Mouse (Mus musculus): ENCODE results near the gene Slfn9.

Slfn9 gene

DNA sequence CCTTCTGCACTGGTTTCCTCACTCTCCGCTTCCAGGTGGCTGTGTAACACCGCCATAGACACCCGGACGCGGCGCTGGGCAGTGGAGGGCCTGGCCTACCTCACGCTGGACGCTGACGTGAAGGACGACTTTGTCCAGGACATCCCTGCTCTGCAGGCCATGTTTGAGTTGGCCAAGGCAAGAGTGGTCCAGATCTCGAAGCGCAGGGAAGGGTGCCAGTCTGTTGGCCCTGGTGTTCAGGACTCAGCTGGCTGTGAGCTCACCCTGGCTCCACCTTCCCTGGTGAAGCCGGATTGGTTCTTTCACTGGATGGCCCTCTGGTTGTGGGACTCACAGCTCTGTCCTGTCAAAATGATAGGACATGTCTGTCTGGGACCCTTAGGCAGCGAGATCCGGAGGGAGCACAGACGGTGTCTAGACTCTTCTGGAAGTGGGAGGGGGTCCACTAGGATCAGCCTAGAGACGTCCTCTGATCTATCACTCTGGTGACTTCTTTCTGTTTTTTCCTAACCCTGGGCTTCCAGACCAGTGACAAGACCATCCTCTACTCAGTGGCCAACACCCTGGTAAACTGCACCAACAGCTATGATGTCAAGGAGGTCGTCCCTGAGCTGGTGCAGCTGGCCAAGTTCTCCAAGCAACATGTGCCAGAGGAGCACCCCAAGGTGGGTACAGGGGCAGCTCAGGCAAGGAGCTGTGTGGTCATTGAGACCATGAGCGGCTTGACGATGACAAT is 62.6 kb downstream of the Slfn9 start:
- in situ Hi-C loops (cut with MboI; ENCODE audit: low pct_unique_long_range_greater_than_20kb in 1 of 2, low sequenced_read_pairs in 2 of 2, unreplicated experiment in 1 of 2), result loop anchor here in 1 of 2 experiments (25.0 kb wide), 2 partner anchors 483 to 542 kb away; partner anchors contain the start of genes Rasl10b and Tmem132e
